Mouse (Mus musculus) G1E (cell line): Measurements from ENCODE around the gene Saa2. TPM values are rescaled to one million over a fixed set of nuclear protein-coding genes. Genes with fewer than 3 reads are reported as not detected.

Experiments used
- ATAC-seq: 2 replicates; pipeline ENCODE4 v1.8.0; 2016; ENCODE audit warnings: mild to moderate bottlenecking; ENCODE audit not compliant: insufficient number of reproducible peaks, poor library complexity, low FRiP score, severe bottlenecking; ENCODE audit errors: extremely low read depth
- DNase-seq: peaks from one replicate; pipeline ENCODE4 v3.0.0; 2012; ENCODE audit warnings: low spot score
- H3K27me3 ChIP-seq: 2 replicates; pipeline ENCODE4 v1.6.1; 2012; ENCODE audit warnings: mild to moderate bottlenecking, low read length, inconsistent platforms; ENCODE audit not compliant: insufficient read depth
- H3K36me3 ChIP-seq: replicated peaks from 2 replicates; pipeline ENCODE3; 2012; ENCODE audit warnings: mild to moderate bottlenecking, inconsistent platforms
- H3K4me1 ChIP-seq: 2 replicates; pipeline ENCODE4 v1.6.1; 2012; ENCODE audit warnings: low read depth, low read length, inconsistent platforms, mixed read lengths; ENCODE audit not compliant: insufficient read depth
- H3K4me3 ChIP-seq: 2 replicates; pipeline ENCODE4 v1.5.1; 2012; ENCODE audit warnings: low read depth, mild to moderate bottlenecking, inconsistent platforms, low read length, moderate library complexity, mixed read lengths
- H3K9me3 ChIP-seq: replicated peaks from 2 replicates; pipeline ENCODE4 v1.6.1; 2012; ENCODE audit warnings: inconsistent platforms
- CTCF ChIP-seq: IDR thresholded peaks from 2 replicates; pipeline ENCODE4 v1.5.1; 2012; ENCODE audit warnings: low read depth, low read length, inconsistent platforms, mixed read lengths
- GATA1 ChIP-seq: IDR thresholded peaks from 2 replicates; pipeline ENCODE4 v1.6.1; 2012; ENCODE audit warnings: borderline replicate concordance, low read length, inconsistent platforms, mixed read lengths
- GATA2 ChIP-seq: IDR thresholded peaks from 2 replicates; pipeline ENCODE4 v1.6.1; 2012; ENCODE audit warnings: low read depth, low read length, inconsistent platforms, borderline replicate concordance
- POLR2AphosphoS5 ChIP-seq: IDR thresholded peaks from 2 replicates; pipeline ENCODE4 v1.6.1; 2012; ENCODE audit warnings: low read depth, low read length, inconsistent platforms; ENCODE audit not compliant: insufficient replicate concordance
- TAL1 ChIP-seq: conservative IDR thresholded peaks from 2 replicates; pipeline ENCODE4 v1.6.1; 2012; ENCODE audit warnings: low read depth, low read length, inconsistent platforms, mixed read lengths
- polyA plus RNA-seq: library from polyadenylated mRNA; stranded (reverse); fragments of >175 nt; gene quantifications from 2 replicates; pipeline ENCODE4 v1.2.3, GENCODE M21; 2012
- total RNA-seq, 2 experiments: library from RNA; stranded (forward) in 1 of 2; stranded (reverse) in 1 of 2; fragments of 200-1000 nt in 1 of 2; fragments of >200 nt in 1 of 2; fragmentation: Nextera tagmentation in 1 of 2; gene quantifications; 2 replicates each; pipeline ENCODE4 v1.2.3; 2014 to 2017

Saa2 gene
- total and polyA plus RNA-seq, 3 experiments, result not detected

DNA sequence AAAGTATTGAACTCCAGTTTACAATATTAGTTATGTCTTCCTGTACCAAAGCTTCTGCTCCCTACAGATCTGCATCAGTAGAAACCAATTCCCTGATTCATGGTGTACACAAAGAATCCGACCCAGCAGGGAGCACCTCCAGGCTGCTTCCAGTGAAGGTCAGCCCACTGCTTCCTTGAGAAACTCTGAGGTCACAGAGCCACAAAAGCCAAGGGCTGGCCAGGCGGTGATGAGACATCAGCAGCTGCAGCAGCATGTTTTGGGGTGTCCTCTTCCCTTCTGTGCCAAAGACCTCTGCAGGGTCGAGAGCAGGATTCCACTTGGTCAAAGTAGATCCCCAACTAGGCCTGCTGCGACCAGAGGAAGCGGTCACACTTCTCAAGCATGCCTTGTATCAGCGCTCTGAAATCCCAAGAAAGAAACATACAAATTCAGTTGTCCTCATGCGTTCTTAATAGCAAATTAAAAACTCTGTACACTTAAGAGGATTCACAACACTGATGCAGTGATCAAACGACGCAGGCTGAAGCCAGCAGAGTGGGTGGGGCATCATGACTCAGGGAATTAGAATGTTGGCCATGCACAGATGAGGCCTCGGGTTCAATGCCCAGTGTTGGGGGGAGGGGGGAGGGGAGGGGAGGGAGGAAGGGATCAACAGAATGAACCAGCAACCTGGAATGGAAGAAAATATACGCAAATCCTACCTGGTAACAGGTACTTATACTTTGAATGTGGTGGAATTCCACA lies 9.6 kb downstream of the Saa2 start:
- Histone ChIP-seq H3K27me3 (no peaks in the 10 kb centered on the region), H3K4me1 (peaks cover 10% of the 10 kb centered on the region), H3K9me3 (no peaks in the 10 kb centered on the region), H3K4me3 (no peak overlapping the region), H3K36me3 (peaks cover 63% of the 10 kb centered on the region)
- TF ChIP-seq POLR2AphosphoS5 (no peak), GATA1 (no peak), GATA2 (no peak), CTCF (no peak), TAL1 (no peak)
- DNase-seq, result no peak
- no peak for ATAC-seq

DNA sequence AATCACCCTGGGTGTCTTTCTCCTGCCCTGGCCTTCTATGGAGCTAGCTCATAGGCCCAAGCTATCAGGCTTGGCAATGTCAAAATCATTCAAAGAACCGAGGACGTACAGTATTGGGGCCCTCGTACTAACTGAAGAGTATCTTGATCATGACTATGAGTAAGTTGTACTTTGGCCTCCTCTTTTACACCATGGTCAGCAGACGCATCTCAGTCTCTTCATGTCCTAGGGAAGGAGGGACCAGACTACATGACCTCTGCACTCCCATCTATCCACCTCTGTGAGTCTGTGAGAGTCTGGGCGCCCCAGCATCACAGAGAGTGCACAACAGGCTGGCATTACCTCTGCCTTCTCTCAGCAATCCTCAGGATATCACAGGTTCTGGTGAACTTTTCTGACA lies 11.0 kb downstream of the Saa2 start:
- H3K4me1 ChIP-seq, result peaks cover 10% of the 10 kb centered on the region
- no peak overlapping the region for H3K4me3 ChIP-seq
- peaks cover 73% of the 10 kb centered on the region for H3K36me3 ChIP-seq
- no peak for TF ChIP-seq CTCF
- no peaks in the 10 kb centered on the region for H3K9me3 ChIP-seq
- DNase-seq, result no peak
- H3K27me3 ChIP-seq, result no peaks in the 10 kb centered on the region
- no peak for ATAC-seq

GRCm38 (mm10) chr7:46764672-46765071 lies 13.1 kb downstream of the Saa2 start:
- DNase-seq, result no peak
- Histone ChIP-seq H3K9me3 (no peaks in the 10 kb centered on the region), H3K36me3 (peaks cover 83% of the 10 kb centered on the region), H3K27me3 (no peaks in the 10 kb centered on the region), H3K4me3 (no peak overlapping the region), H3K4me1 (peaks cover 8% of the 10 kb centered on the region)
- TF ChIP-seq TAL1 (no peak), CTCF (no peak), GATA2 (no peak), GATA1 (no peak), POLR2AphosphoS5 (no peak)
- ATAC-seq, result no peak

GRCm38 (mm10) chr7:46767371-46767770 lies 15.8 kb downstream of the Saa2 start:
- no peaks in the 10 kb centered on the region for H3K4me1 ChIP-seq
- H3K27me3 ChIP-seq, result no peaks in the 10 kb centered on the region
- H3K9me3 ChIP-seq, result no peaks in the 10 kb centered on the region
- H3K36me3 ChIP-seq, result peaks cover 86% of the 10 kb centered on the region
- TF ChIP-seq GATA2, result no peak
- TF ChIP-seq TAL1, result no peak
- TF ChIP-seq GATA1, result no peak
- TF ChIP-seq CTCF, result no peak
- no peak for TF ChIP-seq POLR2AphosphoS5
- ATAC-seq (no peak), DNase-seq (no peak)
- no peak overlapping the region for H3K4me3 ChIP-seq

DNA sequence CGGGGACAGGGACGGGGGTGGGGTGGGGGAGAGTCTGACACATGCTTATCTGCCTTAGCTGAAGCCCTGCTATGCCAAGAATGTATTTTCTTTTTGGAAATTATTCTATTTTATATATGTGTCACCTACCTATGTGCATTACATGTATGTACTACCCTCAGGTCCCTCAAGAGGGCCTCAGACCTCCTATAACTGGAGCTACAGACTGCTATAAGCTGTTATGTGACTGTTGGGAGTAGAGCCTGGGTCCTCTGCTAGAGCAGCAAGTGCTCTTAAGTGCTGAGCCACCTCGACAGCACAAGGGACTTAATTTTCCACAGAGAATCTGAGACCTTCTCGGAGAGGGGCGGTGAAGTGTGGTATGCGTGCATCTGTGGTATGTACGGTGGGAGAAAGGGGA lies 16.9 kb downstream of the Saa2 start:
- H3K4me1 ChIP-seq, result no peaks in the 10 kb centered on the region
- TF ChIP-seq TAL1 (no peak), GATA2 (no peak), POLR2AphosphoS5 (no peak), CTCF (no peak), GATA1 (no peak)
- H3K4me3 ChIP-seq, result no peak overlapping the region
- no peaks in the 10 kb centered on the region for H3K9me3 ChIP-seq
- ATAC-seq (no peak), DNase-seq (no peak)
- H3K36me3 ChIP-seq, result peaks cover 85% of the 10 kb centered on the region
- no peaks in the 10 kb centered on the region for H3K27me3 ChIP-seq

DNA sequence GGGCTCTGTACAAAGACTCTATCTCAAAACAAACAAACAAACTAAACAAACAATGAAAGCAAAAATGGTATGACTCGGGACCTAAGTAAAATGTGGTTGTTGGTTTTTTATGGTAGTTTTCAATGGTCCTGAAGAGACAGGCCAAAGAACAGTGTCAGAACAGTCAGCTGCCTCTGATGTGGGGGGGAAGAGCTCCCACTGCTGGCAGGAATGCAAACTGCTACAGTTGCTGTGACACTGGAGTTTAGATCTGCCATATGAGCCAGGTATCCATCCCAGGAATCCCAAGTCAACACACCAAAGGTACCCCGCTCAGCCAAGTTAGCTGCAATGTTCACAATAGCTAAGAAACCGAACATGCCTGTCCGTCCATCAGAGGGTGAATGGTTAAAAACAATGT lies 19.1 kb downstream of the Saa2 start:
- Histone ChIP-seq H3K36me3 (peaks cover 87% of the 10 kb centered on the region), H3K4me3 (no peak overlapping the region), H3K27me3 (no peaks in the 10 kb centered on the region), H3K4me1 (no peaks in the 10 kb centered on the region), H3K9me3 (no peaks in the 10 kb centered on the region)
- DNase-seq (no peak), ATAC-seq (no peak)
- TF ChIP-seq CTCF, result peak; percentile 66
- no peak for TF ChIP-seq POLR2AphosphoS5

- TF ChIP-seq GATA2 (no peak), POLR2AphosphoS5 (no peak), CTCF (no peak), TAL1 (no peak), GATA1 (no peak)
- Histone ChIP-seq H3K4me1 (peaks cover 8% of the 10 kb centered on the region; the same call in 1 of the 2 replicates), H3K9me3 (no peaks in the 10 kb centered on the region), H3K36me3 (peaks cover 67% of the 10 kb centered on the region), H3K4me3 (no peak overlapping the region), H3K27me3 (no peaks in the 10 kb centered on the region)
- DNase-seq, result no peak
- ATAC-seq, result no peak
These were observed 37.7 kb downstream of the Saa2 start for GRCm38 (mm10) chr7:46789177-46789849.
